Mouse (Mus musculus) neural tube, embryonic 11.5 days (tissue): ENCODE measurements around the gene Ap5m1. TPM values are rescaled to one million over a fixed set of nuclear protein-coding genes. Genes with fewer than 3 reads are reported as not detected.
A peak's percentile ranks its signal among the peaks of the same experiment; 100 is the strongest.

Experiments
- ATAC-seq: fragments of 200-750 bp; cut with Nextera tagmentation; 2 replicates; pipeline ENCODE4 v1.8.0; 2017; ENCODE audit warnings: moderate number of reproducible peaks, mild to moderate bottlenecking, moderate TSS enrichment, moderate library complexity; ENCODE audit not compliant: insufficient read depth, low FRiP score, low TSS enrichment
- DNase-seq: peaks from one replicate; pipeline ENCODE4 v3.0.0-alpha.2; 2015; ENCODE audit warnings: low spot score
- H3K27ac ChIP-seq: fragments of 300-500 bp; sonication (generic); 2 replicates; pipeline ENCODE4 v1.5.1; 2014; ENCODE audit warnings: low read depth, mild to moderate bottlenecking, low read length
- H3K27me3 ChIP-seq: fragments of 300-500 bp; sonication (generic); 2 replicates; pipeline ENCODE4 v1.6.1; 2014; ENCODE audit warnings: mild to moderate bottlenecking, low read length, mixed read lengths; ENCODE audit not compliant: control insufficient read depth, insufficient read depth
- H3K36me3 ChIP-seq: fragments of 300-500 bp; sonication (generic); 2 replicates; pipeline ENCODE4 v1.6.1; 2014; ENCODE audit warnings: mild to moderate bottlenecking, low read length, moderate library complexity, mixed read lengths; ENCODE audit not compliant: control insufficient read depth, insufficient read depth
- H3K4me1 ChIP-seq: fragments of 300-500 bp; sonication (generic); 2 replicates; pipeline ENCODE4 v1.6.1; 2014; ENCODE audit warnings: low read length, mixed read lengths; ENCODE audit not compliant: control insufficient read depth, insufficient read depth
- H3K4me2 ChIP-seq: fragments of 300-500 bp; sonication (generic); 2 replicates; pipeline ENCODE4 v1.6.1; 2014; ENCODE audit warnings: low read depth, mild to moderate bottlenecking, moderate library complexity
- H3K4me3 ChIP-seq: fragments of 300-500 bp; sonication (generic); 2 replicates; pipeline ENCODE4 v1.5.1; 2014; ENCODE audit warnings: low read depth, low read length
- H3K9ac ChIP-seq: fragments of 300-500 bp; sonication (generic); 2 replicates; pipeline ENCODE4 v1.6.1; 2014; ENCODE audit warnings: mild to moderate bottlenecking, low read length
- H3K9me3 ChIP-seq: fragments of 300-500 bp; sonication (generic); 2 replicates; pipeline ENCODE4 v1.6.1; 2016; ENCODE audit warnings: low read length; ENCODE audit not compliant: control insufficient read depth
- WGBS: fragments of 180-500 bp; shearing (Covaris S2); extraction: QIAGEN DNeasy Blood & Tissue Kit; methylation state at CpG from one replicate; pipeline ENCODE4 v1.1.7; 2014; 5-methylcytosine and 5-hydroxymethylcytosine counted together
- polyA plus RNA-seq: library from polyadenylated mRNA; unstranded; fragments of >200 nt; fragmentation: Nextera tagmentation; extraction: Ambion mirVana; gene quantifications from 2 replicates; pipeline ENCODE4 v1.2.1, GENCODE M21; 2014

Ap5m1 gene
- polyA plus RNA-seq, 1 experiment from 2014 or later: 34.8 TPM

DNA sequence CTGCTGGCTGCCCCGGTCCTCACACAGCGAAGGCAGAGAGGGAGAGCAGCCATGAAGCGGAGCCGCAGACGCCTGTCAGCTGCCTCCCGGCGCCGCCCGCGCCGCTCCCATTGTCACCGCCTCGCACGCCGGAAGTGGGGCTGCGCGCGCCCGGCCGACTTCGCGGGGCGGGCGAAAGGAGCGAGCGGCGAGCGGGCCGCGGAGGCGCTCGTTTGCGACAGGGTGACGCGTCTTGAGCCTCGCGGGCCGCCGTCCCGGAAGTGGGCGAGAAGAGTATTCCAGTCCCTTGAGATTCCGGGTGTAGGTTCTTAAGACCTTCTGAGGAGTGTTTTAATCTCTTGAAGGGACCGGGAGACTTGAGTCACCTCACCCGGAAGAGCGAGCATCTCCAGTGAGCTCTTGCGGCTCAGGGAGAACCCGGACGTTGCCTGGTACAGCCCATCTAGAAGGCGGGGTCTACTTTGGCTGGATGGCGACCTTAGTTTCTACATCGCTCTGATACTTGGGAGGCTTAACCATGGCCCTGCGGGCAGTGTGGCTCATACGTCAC lies 452 bp downstream of the Ap5m1 start, which contains the start of gene Exoc5:
Gene Exoc5, minus strand, starts transcription at position 380 of the 550 bp plus-strand sequence.
- H3K4me2 ChIP-seq: peak within 1 kb of the TSS; percentile 75
- H3K4me1 ChIP-seq: peaks cover 10% of the 10 kb centered on the region; the same call in 1 of the 2 replicates
- H3K4me3 ChIP-seq: peak within 1 kb of the TSS; percentile 94
- H3K9me3 ChIP-seq: no peaks in the 10 kb centered on the region
- ATAC-seq (peak; percentile 96), DNase-seq (peak; percentile 96)
- H3K27ac ChIP-seq: peak within 1 kb of the TSS; percentile 99
- no peaks in the 10 kb centered on the region for H3K36me3 ChIP-seq
- H3K9ac ChIP-seq: peak within 1 kb of the TSS; percentile 98
- no peaks in the 10 kb centered on the region for H3K27me3 ChIP-seq
- WGBS: under 1% methylated on average over 53 of the region's 53 CpGs

DNA sequence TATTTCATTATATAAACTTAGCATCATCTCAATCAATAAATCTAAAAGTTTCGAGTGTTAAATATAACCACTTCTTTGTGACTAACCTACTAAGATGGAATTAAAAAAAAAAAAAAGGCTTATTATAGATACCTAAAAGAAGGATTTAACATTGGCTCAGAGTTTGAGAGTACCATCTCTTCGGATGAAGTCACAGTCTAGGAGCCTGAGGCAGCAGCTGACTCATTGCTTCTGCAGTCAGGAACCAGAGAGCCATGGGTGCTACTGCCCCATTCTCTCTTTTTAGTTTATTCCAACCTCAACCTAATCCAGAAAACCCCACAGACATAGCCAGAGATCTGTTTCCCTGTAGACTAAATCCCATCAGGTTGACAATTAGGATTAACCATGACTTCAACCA lies 6.9 kb downstream of the Ap5m1 start:
- Histone ChIP-seq H3K4me2 (no peak overlapping the region), H3K9me3 (no peaks in the 10 kb centered on the region), H3K27ac (no peak overlapping the region), H3K9ac (no peak overlapping the region), H3K4me1 (no peaks in the 10 kb centered on the region), H3K4me3 (no peak overlapping the region), H3K27me3 (no peaks in the 10 kb centered on the region), H3K36me3 (no peaks in the 10 kb centered on the region; the same call in 1 of the 2 replicates)
- WGBS: 91% methylated on average over 2 of the region's 2 CpGs
- no peak for DNase-seq
- no peak for ATAC-seq

DNA sequence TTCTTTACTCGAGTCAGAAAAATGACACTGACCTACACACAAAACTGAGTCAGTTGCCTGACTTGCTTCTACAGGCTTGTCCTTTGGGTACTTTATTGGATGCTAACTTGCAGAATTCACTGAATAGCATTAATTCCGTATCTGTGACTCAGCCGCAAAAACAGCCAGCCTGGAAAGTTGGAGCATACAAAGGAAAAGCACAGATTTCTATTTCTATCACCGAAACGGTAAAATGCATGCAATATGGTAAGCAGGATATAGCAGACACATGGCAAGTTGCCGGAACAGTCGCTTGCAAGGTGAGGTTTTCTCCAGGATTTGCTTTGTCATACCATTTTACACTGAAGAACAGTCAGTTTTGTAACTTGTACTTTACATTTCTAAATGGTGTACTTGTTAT lies 8.0 kb downstream of the Ap5m1 start:
- H3K9me3 ChIP-seq: no peaks in the 10 kb centered on the region
- ATAC-seq (no peak), DNase-seq (no peak)
- H3K27me3 ChIP-seq: no peaks in the 10 kb centered on the region
- H3K4me3 ChIP-seq: no peak overlapping the region
- no peaks in the 10 kb centered on the region; the same call in 1 of the 2 replicates for H3K36me3 ChIP-seq
- H3K4me1 ChIP-seq: no peaks in the 10 kb centered on the region
- H3K4me2 ChIP-seq: no peak overlapping the region
- no peak overlapping the region for H3K27ac ChIP-seq
- H3K9ac ChIP-seq: no peak overlapping the region
- 94% methylated on average over 7 of the region's 7 CpGs for WGBS

DNA sequence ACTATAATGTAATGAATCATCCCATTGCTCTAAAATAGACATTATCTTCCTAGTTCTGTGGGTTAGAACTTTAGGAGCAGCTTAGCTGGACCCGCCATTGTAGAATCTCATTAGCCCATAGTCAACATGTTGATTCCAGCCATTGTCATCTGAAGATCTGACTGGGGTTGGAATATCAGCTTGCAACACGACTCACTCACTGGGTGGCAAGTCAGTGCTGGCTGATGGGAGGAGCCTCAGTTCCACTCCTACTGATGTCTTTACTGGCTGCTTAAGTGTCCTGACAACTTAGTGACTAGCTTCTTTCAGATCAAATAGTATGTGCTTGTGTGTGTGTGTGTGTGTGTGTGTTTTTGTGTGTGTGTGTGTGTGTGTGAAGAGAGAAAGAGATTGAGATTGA lies 8.5 kb downstream of the Ap5m1 start:
- no peak for DNase-seq
- 81% methylated on average over 2 of the region's 2 CpGs for WGBS

DNA sequence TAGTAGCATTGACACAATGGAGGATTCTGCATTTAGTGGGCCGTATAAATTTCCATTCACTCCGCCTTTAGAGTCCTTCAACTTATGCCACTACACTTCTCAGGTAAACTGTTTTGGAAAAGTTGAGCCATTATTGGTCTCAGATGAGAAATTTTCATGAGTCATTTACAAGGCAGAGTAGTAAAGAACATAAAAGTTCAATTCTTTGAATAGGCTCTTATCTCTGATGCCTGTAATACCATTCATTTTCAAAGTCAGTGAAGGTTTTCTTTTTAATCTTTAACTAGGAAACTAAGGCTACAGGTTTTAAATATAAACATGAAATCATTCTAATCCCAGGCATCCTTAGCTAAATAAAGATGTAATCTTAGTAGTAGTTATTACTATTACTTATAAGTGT lies 12.9 kb downstream of the Ap5m1 start:
- H3K36me3 ChIP-seq: no peaks in the 10 kb centered on the region
- H3K4me3 ChIP-seq: no peak overlapping the region
- no peak overlapping the region for H3K9ac ChIP-seq
- no peak overlapping the region for H3K27ac ChIP-seq
- 92% methylated on average over 2 of the region's 2 CpGs for WGBS
- H3K4me2 ChIP-seq: no peak overlapping the region
- H3K9me3 ChIP-seq: no peaks in the 10 kb centered on the region
- no peak for ATAC-seq
- H3K27me3 ChIP-seq: no peaks in the 10 kb centered on the region
- DNase-seq: no peak
- no peaks in the 10 kb centered on the region for H3K4me1 ChIP-seq

More for the DNA sequence above, 8.5 kb downstream of the Ap5m1 start:
- Histone ChIP-seq H3K4me3 (no peak overlapping the region), H3K27me3 (no peaks in the 10 kb centered on the region), H3K9me3 (no peaks in the 10 kb centered on the region), H3K27ac (no peak overlapping the region), H3K36me3 (no peaks in the 10 kb centered on the region; the same call in 1 of the 2 replicates), H3K4me1 (no peaks in the 10 kb centered on the region), H3K4me2 (no peak overlapping the region), H3K9ac (no peak overlapping the region)
- ATAC-seq: no peak

DNA sequence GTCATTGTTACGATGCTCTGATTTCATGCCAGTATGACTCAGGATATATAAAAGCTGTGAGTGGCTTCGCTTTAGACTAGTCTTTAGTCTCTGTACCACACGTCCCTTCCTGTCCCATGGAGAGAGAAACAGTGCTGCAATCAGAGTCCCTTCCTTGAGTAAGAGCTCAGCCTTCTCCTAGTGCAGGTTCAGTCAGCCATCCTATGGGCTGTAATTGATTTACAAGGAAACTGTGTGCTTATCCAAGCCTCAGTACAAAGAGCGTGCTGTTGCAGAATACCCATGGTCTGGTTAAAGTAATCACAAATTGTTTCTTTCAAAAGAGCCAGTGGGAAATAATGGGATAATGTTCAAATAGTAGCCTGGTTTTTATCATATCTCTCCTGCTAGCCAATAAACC lies 20.6 kb downstream of the Ap5m1 start:
- H3K27me3 ChIP-seq: no peaks in the 10 kb centered on the region
- WGBS: 84% methylated on average over 4 of the region's 4 CpGs

DNA sequence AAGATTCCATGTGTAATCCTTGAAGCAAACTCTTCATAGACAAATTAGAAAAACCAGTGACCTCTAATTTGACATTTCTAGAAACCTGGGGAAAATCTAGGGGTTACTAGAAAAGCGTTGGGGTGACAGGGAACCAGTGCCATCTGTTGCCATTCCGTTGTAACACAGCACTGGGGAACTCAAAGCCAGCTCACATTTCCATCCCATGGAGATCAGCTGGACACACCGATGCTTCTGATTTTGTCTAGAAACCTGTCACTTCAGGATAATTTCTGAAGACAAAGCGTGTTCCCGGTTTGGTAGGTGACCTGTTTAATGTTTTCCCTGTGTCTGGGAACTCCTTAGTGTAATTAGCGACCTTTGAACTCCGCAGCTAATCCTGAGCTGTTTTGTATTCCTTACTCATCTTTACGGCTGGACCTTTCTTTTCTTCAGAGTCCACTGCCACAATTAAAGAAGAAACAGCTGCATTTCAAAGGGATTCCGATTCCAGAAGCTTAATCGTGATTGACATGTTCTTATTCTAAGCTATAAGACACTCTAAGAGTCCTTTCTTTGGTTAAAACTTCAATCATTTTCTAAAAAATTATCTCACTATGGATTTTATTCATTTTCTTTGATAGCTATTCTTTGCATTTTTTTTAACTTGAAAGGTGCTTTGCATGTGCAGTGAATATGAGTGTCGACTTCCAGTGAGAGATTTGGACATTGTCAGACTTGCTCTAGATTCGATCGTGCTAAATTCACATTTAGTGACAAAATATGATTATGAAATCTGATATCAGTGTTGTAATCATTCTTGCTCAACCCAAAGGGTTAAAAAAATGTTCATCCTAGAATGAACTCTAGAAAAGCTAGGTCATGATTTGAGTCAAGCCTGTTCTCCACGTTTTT lies 22.5 kb downstream of the Ap5m1 start:
- H3K4me3 ChIP-seq: no peak overlapping the region
- no peak overlapping the region for H3K4me2 ChIP-seq
- ATAC-seq (no peak), DNase-seq (no peak)
- no peaks in the 10 kb centered on the region for H3K9me3 ChIP-seq
- no peaks in the 10 kb centered on the region for H3K36me3 ChIP-seq
- WGBS: 47% methylated on average over 14 of the region's 14 CpGs
- no peaks in the 10 kb centered on the region for H3K27me3 ChIP-seq
- no peak overlapping the region for H3K9ac ChIP-seq
- H3K27ac ChIP-seq: no peak overlapping the region
- H3K4me1 ChIP-seq: no peaks in the 10 kb centered on the region

More for the DNA sequence above, 20.6 kb downstream of the Ap5m1 start:
- Histone ChIP-seq H3K9ac (no peak overlapping the region), H3K4me3 (no peak overlapping the region), H3K9me3 (no peaks in the 10 kb centered on the region), H3K27ac (no peak overlapping the region), H3K4me2 (no peak overlapping the region), H3K36me3 (no peaks in the 10 kb centered on the region), H3K4me1 (no peaks in the 10 kb centered on the region)
- DNase-seq (no peak), ATAC-seq (no peak)

DNA sequence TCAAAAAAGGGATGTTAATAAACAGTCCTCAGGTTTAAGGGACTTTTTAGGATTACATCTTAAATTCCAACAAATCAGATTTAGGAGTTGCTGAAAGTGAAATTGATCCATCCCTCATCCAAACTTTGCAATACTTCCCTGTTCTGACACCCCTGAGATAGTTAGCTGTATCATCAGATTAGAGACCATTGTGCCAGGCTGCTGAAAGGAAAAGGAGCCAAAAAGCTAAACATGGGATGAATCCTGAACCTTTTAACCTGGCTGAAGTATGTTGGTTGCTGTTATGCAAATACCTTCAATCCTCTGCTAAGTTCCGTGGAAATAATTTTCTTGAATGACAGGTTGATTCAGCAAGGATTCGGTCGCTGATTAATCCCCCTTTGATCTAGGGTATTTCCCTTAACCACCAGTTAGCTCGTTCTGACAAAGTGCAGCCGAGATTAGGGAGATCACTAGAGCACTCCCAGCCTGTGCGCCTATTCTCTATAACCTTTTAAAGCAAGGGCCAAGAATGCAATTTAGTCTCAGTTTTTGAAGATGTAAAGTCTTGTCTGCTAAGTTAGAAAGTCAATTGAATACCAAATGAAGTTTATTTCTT lies 23.7 kb downstream of the Ap5m1 start:
- Histone ChIP-seq H3K9me3 (no peaks in the 10 kb centered on the region), H3K4me3 (no peak overlapping the region), H3K27me3 (no peaks in the 10 kb centered on the region), H3K9ac (no peak overlapping the region), H3K4me2 (no peak overlapping the region), H3K27ac (no peak overlapping the region), H3K4me1 (no peaks in the 10 kb centered on the region), H3K36me3 (no peaks in the 10 kb centered on the region)
- WGBS: 16% methylated on average over 6 of the region's 6 CpGs
- no peak for DNase-seq
- ATAC-seq: no peak
